Mouse (Mus musculus) Muller cell, postnatal 12 days (primary cell): ENCODE measurements around the gene Trip4.
A peak's percentile ranks its signal among the peaks of the same experiment; 100 is the strongest.
"Not testable (repeated sequence)": the region's sequence is repeated elsewhere in the genome, so short reads cannot be mapped to it uniquely, and the experiment has no call there.

Experiments
- DNase-seq: peaks from one replicate; pipeline ENCODE4 v3.0.0-alpha.2; 2015; ENCODE audit errors: inconsistent ontology term

Gene Trip4

DNA sequence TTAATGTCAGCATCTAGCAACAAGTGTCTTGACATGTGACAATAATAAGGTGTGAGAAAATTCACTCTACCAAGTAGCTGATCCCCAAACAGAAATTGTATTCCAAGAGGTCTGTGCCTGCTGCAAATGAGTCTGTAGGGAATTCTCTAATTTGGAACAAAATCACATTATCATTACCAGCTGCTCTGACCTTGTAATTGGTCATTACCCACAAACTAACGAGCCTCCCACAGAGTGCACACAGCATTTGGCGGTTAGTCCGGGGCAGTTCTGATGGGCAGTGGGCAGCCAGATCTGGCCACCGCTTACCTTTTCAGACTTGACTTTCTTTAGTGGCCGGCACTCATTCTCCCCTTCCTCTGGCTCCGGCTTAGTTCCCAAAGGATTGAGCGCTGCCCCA lies 114.3 kb downstream of the Trip4 start:
- peak; percentile 78 for DNase-seq

DNA sequence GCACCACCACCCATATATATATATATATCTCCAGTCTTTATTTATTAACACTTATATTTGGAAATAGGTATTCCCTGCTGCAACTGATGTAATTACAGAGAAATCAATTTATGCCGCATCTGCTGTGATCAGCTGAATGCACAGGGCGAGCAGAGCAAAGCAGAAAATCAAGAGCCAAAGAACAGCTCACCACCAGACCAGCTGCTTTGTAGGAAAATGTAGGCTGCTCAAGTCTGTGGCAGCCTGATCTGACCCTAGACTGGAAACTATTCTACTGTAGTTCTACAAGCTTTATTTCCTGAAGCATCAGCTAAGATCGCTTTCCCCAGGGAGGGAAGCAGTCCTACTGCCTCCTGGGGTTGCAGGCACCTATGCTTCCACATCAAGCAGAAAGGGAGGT lies 115.1 kb downstream of the Trip4 start:
- DNase-seq, result peak; percentile 36

DNA sequence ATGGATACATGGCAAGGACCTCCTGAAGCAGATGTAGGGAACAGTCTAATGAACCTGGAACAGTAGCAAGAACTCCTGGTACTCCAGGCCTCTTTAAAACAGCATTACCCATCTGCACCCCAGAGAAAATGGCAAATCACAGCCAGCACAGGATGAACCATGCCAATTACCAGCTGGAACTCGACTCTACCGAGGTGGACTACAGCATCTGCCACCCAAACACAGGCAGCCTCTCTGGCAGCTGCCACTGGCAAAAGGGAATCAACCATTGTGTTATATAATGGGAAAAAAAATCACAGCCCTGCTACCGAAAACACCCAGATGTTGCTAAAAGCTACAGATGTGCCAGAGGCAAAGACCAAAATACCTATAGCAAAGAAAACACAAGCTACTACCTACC lies 115.5 kb downstream of the Trip4 start:
- DNase-seq, result no peak

DNA sequence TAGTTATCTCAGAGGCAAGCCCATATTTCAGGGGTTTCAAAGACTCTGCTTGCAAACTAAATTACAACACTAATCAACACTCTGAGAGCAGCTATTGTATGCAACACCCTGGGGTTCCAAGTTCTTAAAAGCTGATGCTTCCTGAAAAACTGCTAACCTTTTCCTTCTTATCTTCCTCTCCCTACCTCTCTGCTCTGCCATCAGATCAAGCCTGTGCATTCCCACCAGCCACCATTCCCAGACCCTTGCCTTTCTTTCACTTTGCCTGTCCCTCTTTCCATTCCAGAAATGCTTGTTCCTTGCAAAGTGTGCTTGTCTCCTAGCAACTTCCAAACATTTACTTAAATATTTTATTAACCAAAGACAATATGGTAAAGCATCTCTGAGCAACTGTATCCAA lies 116.7 kb downstream of the Trip4 start:
- DNase-seq, result peak; percentile 68

DNA sequence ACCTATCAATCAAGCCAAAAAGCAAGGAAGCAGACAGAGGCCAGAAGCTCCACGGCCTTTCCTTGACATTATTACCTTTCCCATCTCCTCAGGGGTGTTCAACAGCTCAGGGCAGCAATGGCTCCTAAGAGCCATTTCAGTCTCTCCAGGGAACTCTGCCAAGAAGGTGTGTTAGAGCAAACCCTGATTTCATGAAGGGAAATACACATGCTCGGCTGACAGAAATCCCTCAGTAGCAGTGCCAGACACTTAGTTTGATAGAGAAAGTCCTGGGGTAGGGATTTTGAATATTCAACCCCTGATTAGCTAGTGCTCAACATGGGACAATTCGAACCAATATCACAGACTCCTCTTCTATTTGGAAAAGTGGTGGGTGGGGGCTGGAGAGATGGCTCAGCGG lies 117.5 kb downstream of the Trip4 start:
- DNase-seq, result no peak

DNA sequence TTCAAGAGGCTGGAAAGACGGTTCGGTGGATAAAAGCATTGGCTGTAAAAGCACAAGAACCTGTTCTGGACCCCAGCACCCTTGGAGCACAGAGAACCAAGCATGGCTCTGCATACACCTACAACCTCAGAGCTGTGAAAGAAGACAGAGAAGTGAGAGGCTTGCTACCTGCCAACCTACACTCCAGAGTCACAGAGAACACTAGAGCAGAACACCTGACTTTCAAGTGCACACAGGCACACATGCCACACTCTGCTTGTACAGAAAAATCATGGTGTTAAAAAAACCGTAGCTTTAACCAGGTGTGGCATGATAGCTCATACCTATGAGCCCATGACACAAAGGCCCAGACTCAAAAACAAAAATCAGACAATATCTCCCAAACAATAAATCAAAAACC lies 118.8 kb downstream of the Trip4 start:
- DNase-seq, result no peak

DNA sequence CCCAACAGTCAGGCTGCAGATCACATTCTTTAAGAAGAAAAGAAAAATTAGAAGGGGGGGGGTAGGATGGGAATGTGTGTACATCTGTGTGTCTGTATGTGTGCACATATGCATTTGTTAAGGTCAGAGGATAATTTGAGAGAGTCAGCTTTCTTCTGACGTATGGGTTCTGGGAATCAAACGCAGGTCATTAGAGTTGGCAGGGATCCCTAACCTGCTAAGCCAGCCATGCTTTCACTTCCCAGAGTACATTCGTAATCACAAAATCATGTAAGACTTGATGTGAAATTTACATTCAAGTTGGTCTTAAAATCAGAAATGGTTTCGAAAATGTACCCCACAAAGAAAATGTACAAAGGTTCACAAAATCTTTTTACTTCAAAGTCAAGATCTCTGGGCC lies 120.0 kb downstream of the Trip4 start:
- DNase-seq, result no peak

DNA sequence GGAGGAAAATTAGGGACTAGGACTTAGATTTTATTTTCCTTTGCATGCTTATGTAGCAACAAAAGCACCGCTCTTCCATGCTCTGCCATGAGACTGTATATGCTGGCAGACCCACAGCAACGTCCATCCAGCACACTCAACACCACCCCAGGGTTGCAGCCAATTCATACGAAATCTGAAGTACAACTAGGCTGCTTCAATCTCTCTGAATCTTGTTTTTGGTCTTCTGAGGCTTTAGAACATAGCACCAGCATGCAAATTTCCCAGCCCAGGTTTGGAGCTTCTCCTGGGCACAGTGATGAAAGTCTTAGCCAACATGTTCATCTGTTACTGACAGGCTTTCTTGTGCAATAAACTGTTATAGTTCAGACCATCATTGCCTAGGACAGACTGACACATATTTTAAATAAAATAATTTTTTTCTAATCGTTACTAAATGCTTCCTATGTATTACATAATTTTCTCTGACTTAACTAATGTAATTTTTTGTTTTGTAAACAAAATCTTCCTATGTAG lies 120.7 kb downstream of the Trip4 start:
- no peak for DNase-seq

DNA sequence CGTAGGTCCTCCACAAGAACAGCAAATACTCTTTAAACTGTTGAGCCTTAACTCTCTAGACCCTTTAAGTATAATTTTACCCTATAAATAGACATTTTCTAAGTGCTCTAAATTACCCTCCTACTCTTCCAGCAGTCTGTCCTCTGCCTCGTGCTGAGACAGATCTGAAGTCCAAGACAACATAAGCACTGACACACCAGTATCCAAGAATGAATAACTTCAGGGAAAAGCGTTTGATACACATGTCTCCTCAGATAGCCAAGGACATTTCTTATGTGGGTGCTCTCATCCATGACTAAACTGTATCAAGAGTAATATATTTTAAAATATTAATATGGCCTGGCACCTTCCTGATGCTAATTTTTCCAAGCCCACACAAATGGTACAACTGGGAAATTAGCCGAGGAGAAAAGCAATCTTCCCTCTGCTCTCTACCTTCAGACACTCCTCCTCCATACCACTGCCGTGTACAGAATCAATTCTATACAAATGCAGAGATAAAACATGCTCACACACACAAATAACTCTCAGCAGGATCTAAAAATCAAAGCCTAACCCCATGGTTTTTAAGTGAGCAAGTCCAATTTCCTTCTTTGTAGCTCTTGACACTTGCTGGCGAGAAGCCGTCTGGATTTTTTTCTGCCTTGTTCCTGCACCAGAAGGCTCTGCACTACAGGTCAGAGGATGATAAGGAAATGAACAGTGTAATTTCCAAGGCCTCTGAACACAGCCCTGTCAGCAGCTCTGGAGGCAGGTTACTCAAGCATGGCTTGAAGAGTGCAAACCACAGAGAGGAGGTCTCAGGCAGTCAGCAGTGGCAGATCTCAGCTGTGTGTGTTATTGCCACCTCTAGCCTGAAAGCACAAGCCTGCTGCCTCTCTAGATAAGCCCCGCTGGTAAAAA lies 121.5 kb downstream of the Trip4 start:
- peak; percentile 53 for DNase-seq

DNA sequence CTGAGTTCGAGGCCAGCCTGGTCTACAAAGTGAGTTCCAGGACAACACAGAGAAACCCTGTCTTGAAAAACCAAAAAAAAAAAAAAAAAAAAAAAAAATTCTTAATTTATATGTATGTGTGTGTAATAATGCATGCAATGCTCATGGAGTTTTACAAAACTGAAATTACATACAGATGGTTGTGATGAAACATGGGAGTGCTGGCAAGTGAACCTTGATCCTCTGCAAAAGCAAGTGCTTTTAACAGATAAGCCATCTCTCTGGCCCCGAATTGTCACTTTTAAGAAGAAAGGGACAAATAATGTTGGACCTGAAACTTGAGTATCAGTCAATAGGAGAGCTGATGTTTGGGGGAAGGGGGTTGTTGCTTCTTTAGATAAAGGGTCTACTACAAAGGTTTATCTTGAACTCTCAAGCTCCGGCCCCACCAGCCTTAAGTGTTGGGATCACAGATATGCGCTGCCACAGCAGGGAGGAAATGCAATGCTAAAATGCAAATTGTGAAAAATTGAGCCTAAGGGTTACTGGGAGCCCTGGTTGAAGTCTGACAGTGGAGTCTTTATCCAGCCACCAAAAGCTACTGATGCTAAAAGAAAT lies 122.7 kb downstream of the Trip4 start:
- no peak for DNase-seq

DNA sequence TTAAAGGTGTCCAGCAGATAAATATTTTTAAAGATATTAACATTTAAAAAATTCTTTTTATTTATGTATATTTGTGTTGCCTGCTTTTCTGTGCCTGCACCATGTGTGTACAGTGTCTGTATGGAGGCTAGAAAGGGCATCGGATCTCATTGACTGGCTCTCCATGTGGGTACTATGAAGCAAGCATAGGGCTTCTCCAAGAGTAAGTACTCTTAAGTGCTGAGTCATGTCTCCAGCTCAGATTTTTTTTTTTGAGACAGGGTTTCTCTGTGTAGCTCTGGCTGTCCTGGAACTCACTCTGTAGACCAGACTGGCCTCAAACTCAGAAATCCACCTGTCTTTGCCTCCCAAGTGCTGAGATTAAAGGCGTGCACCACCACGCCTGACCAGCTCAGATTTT lies 129.0 kb downstream of the Trip4 start:
- not testable (repeated sequence) for DNase-seq
